Mouse (Mus musculus) testis, adult 2 months (tissue): ENCODE results near the gene Dock1. TPM values are rescaled to one million over a fixed set of nuclear protein-coding genes. Genes with fewer than 3 reads are reported as not detected.

ENCODE experiments used
- H3K27ac ChIP-seq: fragments of 200-500 bp; 2 replicates; pipeline ENCODE4 v1.5.1; 2012; ENCODE audit warnings: low read depth, low read length; ENCODE audit not compliant: control insufficient read depth, insufficient read depth
- H3K27me3 ChIP-seq: fragments of 200-500 bp; 2 replicates; pipeline ENCODE4 v1.6.1; 2012; ENCODE audit warnings: mild to moderate bottlenecking, low read length, moderate library complexity; ENCODE audit not compliant: control insufficient read depth, insufficient read depth
- H3K36me3 ChIP-seq: fragments of 200-500 bp; 2 replicates; pipeline ENCODE4 v1.6.1; 2012; ENCODE audit warnings: mild to moderate bottlenecking, low read length; ENCODE audit not compliant: control insufficient read depth, insufficient read depth
- H3K4me1 ChIP-seq: fragments of 200-500 bp; 2 replicates; pipeline ENCODE4 v1.6.1; 2012; ENCODE audit warnings: low read length; ENCODE audit not compliant: control insufficient read depth, insufficient read depth
- H3K4me3 ChIP-seq: fragments of 200-500 bp; 2 replicates; pipeline ENCODE4 v1.5.1; 2012; ENCODE audit warnings: low read depth, mild to moderate bottlenecking, low read length, moderate library complexity, mixed read lengths; ENCODE audit not compliant: control insufficient read depth
- CTCF ChIP-seq: fragments of 200-500 bp; IDR thresholded peaks from 2 replicates; pipeline ENCODE4 v1.5.1; 2012; ENCODE audit warnings: low read depth, mild to moderate bottlenecking, inconsistent platforms, low read length, moderate library complexity; ENCODE audit not compliant: control insufficient read depth, insufficient read depth, insufficient replicate concordance
- POLR2A ChIP-seq: fragments of 200-500 bp; IDR thresholded peaks from 2 replicates; pipeline ENCODE4 v1.6.1; 2012; ENCODE audit warnings: low read depth, mild to moderate bottlenecking, inconsistent platforms, low read length, moderate library complexity; ENCODE audit not compliant: control insufficient read depth
- polyA plus RNA-seq: library from polyadenylated mRNA; depleted of rRNA; stranded (reverse); fragments of >200 nt; gene quantifications from 2 replicates; pipeline ENCODE4 v1.2.3, GENCODE M21; 2012

The Dock1 gene
- polyA plus RNA-seq, 1 experiment, result 2.2 TPM

- Histone ChIP-seq H3K4me3 (no peak overlapping the region), H3K27me3 (no peaks in the 10 kb centered on the region), H3K36me3 (no peaks in the 10 kb centered on the region), H3K4me1 (no peaks in the 10 kb centered on the region), H3K27ac (no peak overlapping the region)
- TF ChIP-seq CTCF (no peak), POLR2A (no peak)
Measured at GRCm38 (mm10) chr7:134729348-134729747, 58.9 kb downstream of the Dock1 start.

GRCm38 (mm10) chr7:134730406-134731126 is 60.1 kb downstream of the Dock1 start:
- Histone ChIP-seq H3K36me3 (no peaks in the 10 kb centered on the region), H3K4me1 (no peaks in the 10 kb centered on the region), H3K27ac (no peak overlapping the region), H3K27me3 (no peaks in the 10 kb centered on the region), H3K4me3 (no peak overlapping the region)
- TF ChIP-seq CTCF (no peak), POLR2A (no peak)

- no peaks in the 10 kb centered on the region for H3K27me3 ChIP-seq
- H3K4me3 ChIP-seq, result no peak overlapping the region
- no peaks in the 10 kb centered on the region for H3K36me3 ChIP-seq
- H3K27ac ChIP-seq, result no peak overlapping the region
- TF ChIP-seq CTCF (no peak), POLR2A (no peak)
- H3K4me1 ChIP-seq, result no peaks in the 10 kb centered on the region
Measured at GRCm38 (mm10) chr7:134747059-134747458, 76.6 kb downstream of the Dock1 start.

DNA sequence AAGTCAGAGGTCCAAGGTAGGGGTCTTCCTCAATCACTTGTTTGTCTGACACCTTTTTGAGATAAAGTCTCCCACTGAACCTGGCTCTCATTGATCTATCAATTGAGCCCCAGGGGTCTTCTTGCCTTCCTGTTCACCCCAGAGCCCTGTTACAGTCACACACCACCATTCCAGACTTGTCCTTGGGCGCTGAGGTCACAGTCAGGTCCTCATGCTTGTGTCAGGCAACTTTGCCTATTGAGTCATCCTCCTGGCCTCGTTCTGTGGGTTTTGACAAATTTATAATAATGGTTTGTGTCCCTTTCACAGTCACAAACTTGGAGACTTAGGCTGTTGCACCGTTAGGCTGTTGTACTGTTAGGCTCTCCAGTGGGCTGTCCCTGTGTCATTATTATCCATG is 77.9 kb downstream of the Dock1 start:
- TF ChIP-seq POLR2A (no peak), CTCF (no peak)

DNA sequence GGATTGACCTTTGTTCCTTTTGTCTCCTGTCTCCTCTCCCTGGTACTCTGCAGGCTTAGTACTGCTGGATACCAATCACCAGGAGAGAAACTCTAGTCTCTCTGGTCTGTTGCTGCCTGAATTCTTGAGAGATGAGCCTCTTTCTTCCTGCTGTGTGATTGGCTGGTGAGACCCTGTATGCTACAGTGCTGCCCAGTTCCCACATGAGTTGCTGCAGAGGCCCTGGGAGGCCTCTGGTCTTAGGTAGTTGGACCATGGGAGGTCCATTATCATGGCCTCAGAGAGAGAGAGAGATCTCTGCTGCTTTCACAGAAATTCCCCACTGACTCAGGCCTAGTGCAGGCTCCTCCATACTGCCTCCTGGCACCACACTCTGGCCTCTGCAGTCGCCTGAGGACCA is 79.2 kb downstream of the Dock1 start:
- Histone ChIP-seq H3K36me3 (no peaks in the 10 kb centered on the region), H3K4me3 (no peak overlapping the region), H3K27me3 (no peaks in the 10 kb centered on the region), H3K4me1 (no peaks in the 10 kb centered on the region), H3K27ac (no peak overlapping the region)
- TF ChIP-seq POLR2A (no peak), CTCF (no peak)

More for the DNA sequence above, 77.9 kb downstream of the Dock1 start:
- Histone ChIP-seq H3K4me3 (no peak overlapping the region), H3K27ac (no peak overlapping the region), H3K27me3 (no peaks in the 10 kb centered on the region), H3K36me3 (no peaks in the 10 kb centered on the region), H3K4me1 (no peaks in the 10 kb centered on the region)

DNA sequence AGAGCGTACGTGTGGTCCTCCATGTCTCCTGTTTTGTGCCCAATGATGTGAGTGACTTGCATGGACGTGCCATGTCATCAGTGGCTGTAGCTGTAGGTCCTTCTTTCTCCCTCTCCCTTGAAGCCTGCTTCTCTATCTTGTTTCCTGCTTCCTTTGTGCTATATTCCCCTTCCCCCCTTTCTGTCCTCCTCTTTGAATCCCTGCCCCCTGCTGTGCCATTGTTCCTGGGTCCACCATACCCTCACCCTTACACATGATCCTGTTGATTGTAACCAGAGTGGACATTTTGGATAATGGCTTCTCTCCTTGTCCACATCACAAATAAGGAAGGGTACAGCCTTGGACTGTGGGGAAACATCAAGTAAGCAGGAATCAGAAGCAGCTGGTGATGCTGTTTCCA is 81.0 kb downstream of the Dock1 start:
- H3K36me3 ChIP-seq, result no peaks in the 10 kb centered on the region
- TF ChIP-seq CTCF (no peak), POLR2A (no peak)
- no peaks in the 10 kb centered on the region for H3K27me3 ChIP-seq
- no peaks in the 10 kb centered on the region for H3K4me1 ChIP-seq
- no peak overlapping the region for H3K4me3 ChIP-seq
- no peak overlapping the region for H3K27ac ChIP-seq

DNA sequence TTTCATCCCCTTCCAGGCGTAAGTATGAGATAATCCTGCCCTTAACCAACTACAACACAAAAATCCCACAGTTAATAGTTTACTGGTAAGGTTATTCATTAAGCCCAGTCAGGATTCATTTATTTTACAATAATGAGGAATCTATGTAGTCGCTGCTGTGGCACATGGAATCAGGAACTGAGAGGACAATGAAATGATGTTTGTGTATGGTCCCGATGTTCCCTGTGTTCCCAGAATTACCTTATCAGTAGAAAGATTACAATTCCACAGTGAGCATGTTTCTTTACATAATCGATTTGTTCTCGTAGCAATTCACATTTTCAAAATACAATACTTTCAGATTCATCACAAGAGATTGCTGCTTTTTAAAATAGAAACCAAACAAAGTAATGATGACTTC is 83.0 kb downstream of the Dock1 start:
- Histone ChIP-seq H3K27me3 (no peaks in the 10 kb centered on the region), H3K27ac (no peak overlapping the region), H3K36me3 (no peaks in the 10 kb centered on the region), H3K4me1 (no peaks in the 10 kb centered on the region), H3K4me3 (no peak overlapping the region)
- TF ChIP-seq POLR2A, result no peak
- no peak for TF ChIP-seq CTCF
